Mouse (Mus musculus): ENCODE results near the gene Aes. TPM values are rescaled to one million over a fixed set of nuclear protein-coding genes. Genes with fewer than 3 reads are reported as not detected.

Gene Aes
- total RNA-seq, 2 experiments from 2014 or later, result 178 to 225 TPM

GRCm38 (mm10) chr10:81593935-81594334 is 34.6 kb downstream of the Aes start:
- no peak for ATAC-seq (replicated peaks; ENCODE audit: poor library complexity)

GRCm38 (mm10) chr10:81595599-81595998 is 36.3 kb downstream of the Aes start:
- ATAC-seq (replicated peaks; ENCODE audit: poor library complexity), result no peak

GRCm38 (mm10) chr10:81596611-81597010 is 37.3 kb downstream of the Aes start:
- no peak for ATAC-seq (replicated peaks; ENCODE audit: poor library complexity)

- ATAC-seq (replicated peaks; ENCODE audit: poor library complexity), result peak; percentile 47
These were observed 38.1 kb downstream of the Aes start for GRCm38 (mm10) chr10:81597137-81597950.

- ATAC-seq (replicated peaks; ENCODE audit: poor library complexity), result no peak
These were observed 39.1 kb downstream of the Aes start for GRCm38 (mm10) chr10:81598342-81598741.

- no peak for ATAC-seq (replicated peaks; ENCODE audit: poor library complexity)
These were observed 39.6 kb downstream of the Aes start for GRCm38 (mm10) chr10:81598871-81599270.

- ATAC-seq (replicated peaks; ENCODE audit: poor library complexity), result no peak
These were observed 40.3 kb downstream of the Aes start for GRCm38 (mm10) chr10:81599630-81600029.

- no peak for ATAC-seq (replicated peaks; ENCODE audit: poor library complexity)
These were observed 40.8 kb downstream of the Aes start for GRCm38 (mm10) chr10:81600096-81600495.

GRCm38 (mm10) chr10:81600738-81601203 is 41.5 kb downstream of the Aes start, which contains the start of gene Tle6:
Gene Tle6 (minus strand): TSS chr10:81601073.
- ATAC-seq (replicated peaks; ENCODE audit: poor library complexity), result peak; percentile 70

- no peak for ATAC-seq (replicated peaks; ENCODE audit: poor library complexity)
These were observed 42.2 kb downstream of the Aes start for GRCm38 (mm10) chr10:81601396-81601905.

GRCm38 (mm10) chr10:81602741-81603151 is 43.5 kb downstream of the Aes start:
- ATAC-seq (replicated peaks; ENCODE audit: poor library complexity), result peak; percentile 40

- no peak for ATAC-seq (replicated peaks; ENCODE audit: poor library complexity)
These were observed 45.0 kb downstream of the Aes start for GRCm38 (mm10) chr10:81604019-81604967.

GRCm38 (mm10) chr10:81604968-81605665 is 45.8 kb downstream of the Aes start:
- peak; percentile 48 for ATAC-seq (replicated peaks; ENCODE audit: poor library complexity)

- no peak for ATAC-seq (replicated peaks; ENCODE audit: poor library complexity)
These were observed 46.3 kb downstream of the Aes start for GRCm38 (mm10) chr10:81605666-81605973.

- ATAC-seq (replicated peaks; ENCODE audit: poor library complexity), result peak; percentile 75
These were observed 46.9 kb downstream of the Aes start, which contains the start of gene BC025920 for GRCm38 (mm10) chr10:81605974-81606751. Gene BC025920 (plus strand): TSS chr10:81606270.

- ATAC-seq (replicated peaks; ENCODE audit: poor library complexity), result no peak
These were observed 49.0 kb downstream of the Aes start for GRCm38 (mm10) chr10:81608308-81608707.

- 0 out of 2 replicates have a peak, but pooled peaks have one; percentile 29 for ATAC-seq (replicated peaks; ENCODE audit: poor library complexity)
These were observed 53.5 kb downstream of the Aes start for GRCm38 (mm10) chr10:81612779-81613178.

GRCm38 (mm10) chr10:81615486-81615885 is 56.2 kb downstream of the Aes start:
- ATAC-seq (replicated peaks; ENCODE audit: poor library complexity), result no peak

All from megakaryocyte progenitor cell, adult 5-6 weeks (primary cell).